Mouse (Mus musculus) left cerebral cortex, adult 11 months (tissue): Measurements from ENCODE around the gene Vwa7.
A peak's percentile ranks its signal among the peaks of the same experiment; 100 is the strongest.

Experiments
- DNase-seq: peaks from one replicate; pipeline ENCODE4 v3.0.0; 2022; ENCODE audit warnings: low spot score

Gene Vwa7

DNA sequence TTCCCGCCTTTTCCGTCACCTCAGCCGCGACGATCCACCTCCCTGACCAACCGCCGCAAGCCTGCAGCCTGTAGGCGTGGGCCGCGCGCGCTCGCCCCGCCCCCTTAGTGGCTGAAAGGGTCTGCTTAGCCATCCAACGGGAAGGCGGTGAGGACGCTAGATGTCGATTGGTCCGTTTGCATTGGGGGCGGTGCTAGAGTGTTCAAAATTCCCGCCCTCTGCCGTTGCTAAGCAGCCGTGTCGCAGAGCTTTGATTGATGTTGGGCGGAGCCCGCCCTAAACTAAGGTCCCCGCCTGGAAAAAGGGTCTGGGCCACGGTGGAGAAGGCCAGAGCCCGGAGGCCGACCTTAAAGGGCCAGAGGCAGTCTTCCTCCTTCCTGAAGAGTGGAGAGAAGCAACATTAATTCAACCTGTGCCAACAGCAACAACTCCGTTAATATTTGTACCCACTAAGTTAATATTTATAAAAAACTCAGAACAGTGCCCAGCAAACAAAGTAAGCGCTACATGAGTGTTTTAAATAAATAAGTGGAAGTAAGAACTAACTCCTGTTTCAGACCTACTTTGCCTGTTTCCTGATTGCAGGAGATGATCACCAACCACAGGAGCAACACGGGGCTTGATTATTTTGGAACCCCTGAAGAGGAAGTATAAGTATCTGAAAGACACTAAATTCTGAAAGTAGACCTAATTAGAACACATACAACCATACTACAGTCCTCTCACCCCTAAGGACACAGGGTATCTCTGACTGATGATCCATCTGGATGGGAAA is 30.5 kb downstream of the Vwa7 start, which contains the start of gene Msh5:
TSS of gene Msh5 (minus strand) at position 65 of the 775 bp plus-strand sequence.
- DNase-seq, result peak; percentile 92

GRCm38 (mm10) chr17:35047688-35048087 is 31.3 kb downstream of the Vwa7 start:
- DNase-seq, result no peak

DNA sequence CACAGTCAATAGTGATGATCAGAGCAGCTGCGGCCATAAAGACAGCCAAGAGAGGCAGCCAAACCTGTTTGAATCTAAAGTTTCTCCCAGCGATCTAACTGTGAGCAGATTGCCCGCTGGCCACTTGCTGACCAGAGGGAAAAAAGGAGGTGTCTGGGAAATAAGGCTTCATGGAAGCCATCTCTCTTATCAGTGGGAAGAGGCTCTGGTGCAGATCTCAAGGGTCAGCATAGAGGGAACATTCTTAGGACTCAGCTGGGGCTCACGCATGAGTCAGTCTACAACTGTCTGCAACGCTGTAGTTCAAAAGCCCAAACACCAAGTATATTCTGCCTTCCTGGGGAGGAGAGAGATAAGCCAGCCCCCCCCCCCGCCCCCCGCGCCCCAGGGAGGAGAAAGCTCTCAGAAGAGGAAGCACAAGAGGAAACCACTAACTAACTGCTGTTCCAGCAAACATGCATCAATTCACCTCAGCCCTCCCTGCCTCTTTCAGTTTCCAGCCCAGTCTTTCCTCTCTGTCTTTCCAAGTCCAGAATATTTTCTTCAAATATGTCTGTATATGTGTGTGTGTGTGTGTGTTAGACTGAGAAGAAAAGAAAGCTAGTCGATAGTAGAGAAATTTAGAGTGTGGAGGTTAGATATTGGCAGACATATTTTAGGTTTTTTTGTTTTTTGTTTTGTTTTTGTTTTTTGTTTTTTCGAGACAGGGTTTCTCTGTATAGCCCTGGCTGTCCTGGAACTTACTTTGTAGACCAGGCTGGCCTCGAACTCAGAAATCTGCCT is 32.0 kb downstream of the Vwa7 start:
- DNase-seq, result no peak

DNA sequence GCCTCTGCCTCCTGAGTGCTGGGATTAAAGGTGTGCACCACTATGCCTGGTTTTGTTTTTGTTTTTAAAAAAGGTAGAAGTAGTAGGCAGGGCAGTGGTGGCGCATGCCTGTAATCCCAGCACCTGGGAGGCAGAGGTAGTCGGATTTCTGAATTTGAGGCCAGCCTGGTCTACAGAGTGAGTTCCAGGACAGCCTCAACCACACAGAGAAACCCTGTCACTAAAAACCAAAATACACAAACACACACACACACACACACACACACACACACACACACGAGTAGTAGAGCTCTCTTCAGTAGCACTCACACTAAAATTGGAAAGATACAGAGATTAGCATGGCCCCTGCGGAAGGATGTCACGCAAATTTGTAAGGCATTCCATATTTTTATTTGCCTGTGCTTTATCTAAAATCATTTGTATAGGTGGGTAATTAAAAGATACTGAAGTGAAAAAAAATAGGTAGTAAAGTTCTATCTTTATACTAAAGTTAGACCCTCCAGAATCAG is 32.6 kb downstream of the Vwa7 start:
- no peak for DNase-seq

- DNase-seq, result no peak
Measured at GRCm38 (mm10) chr17:35049561-35050016, 33.2 kb downstream of the Vwa7 start, which contains the start of gene Clic1. Gene Clic1 (plus strand): TSS chr17:35049966.

GRCm38 (mm10) chr17:35050126-35050750 is 33.9 kb downstream of the Vwa7 start:
- DNase-seq, result no peak

DNA sequence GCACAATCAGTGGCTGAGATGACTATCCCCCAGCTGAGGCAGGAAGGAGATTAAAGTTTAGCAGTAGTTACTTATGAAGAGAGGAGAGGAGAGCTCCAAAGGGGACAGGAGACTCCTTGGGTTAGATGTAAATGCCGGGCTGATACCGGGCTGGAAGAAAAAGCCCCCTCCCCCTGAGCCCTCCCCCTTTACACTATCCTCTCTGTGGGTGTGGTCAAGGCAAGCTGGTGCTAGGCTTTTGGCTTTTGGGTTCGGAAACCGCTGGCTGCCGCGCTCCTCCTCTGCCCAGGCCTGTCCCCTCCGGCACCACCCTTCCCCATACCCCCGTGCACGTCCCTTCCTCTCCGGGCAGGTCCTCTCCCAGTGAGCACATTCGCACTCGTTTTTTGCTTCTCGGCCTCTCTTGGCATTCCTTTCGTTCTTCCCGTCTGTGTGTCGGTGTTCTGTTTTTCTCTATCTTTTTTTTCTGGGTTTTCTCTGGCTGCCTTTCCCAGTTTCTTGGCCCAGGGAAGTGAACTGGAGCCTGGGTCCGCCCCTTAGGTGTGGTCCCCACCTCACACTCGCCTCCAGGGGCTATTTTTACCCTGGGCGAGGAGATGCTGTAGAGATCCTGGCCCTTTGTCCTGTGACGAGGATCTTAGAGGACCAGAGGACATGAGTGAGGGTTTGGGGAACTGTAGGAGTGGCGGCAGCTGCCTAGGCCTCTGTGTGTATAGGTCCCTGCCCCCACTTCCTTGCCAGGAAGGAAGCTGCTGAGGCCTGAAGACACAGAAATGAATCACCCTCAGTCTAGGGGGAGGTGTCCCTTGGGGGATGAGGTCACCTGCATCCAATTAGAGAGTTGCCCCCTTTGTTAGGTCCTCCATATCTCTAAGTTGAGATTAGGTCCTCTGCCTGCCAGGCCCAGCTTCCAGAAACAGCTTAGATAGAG is 35.0 kb downstream of the Vwa7 start:
- no peak for DNase-seq

DNA sequence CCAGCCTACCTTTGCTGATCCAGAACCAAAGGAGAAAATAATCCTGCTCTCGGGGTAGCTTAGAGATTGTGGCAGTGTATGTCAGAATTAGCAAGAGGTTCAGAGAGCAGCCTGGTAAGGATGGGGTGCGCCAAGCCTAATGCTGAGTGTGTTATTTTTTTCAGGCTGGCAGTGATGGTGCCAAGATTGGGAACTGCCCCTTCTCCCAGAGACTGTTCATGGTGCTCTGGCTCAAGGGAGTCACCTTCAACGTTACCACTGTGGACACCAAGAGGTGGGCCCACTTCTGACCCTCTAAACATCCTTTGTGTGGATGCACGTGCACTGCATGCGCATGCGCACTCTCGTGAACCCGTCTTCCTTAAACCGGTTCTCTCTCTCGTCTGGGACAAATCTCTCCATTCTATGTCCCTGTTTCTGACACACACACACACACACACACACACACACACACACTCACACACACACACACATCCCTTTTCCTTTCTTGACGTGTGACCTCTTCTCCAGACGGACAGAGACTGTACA is 36.0 kb downstream of the Vwa7 start:
- no peak for DNase-seq

- no peak for DNase-seq
Measured at GRCm38 (mm10) chr17:35055691-35056495, 39.5 kb downstream of the Vwa7 start.

DNA sequence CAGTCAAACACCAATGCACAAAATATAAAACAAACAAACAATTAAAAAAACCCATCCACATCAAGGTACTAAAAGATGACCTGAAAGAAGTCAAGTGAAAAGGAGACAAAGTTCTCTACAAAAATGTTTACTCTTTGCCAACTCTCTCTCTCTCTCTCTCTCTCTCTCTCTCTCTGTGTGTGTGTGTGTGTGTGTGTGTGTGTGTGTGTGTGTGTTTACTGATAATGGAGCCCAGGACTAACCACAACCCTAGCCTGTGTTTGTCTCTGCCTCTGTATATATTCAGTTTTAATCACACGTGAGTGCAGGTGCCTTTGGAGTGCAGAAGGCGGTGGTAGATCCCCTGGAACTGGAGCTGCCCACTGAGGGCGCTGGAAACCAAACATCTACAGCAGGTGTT is 40.7 kb downstream of the Vwa7 start:
- no peak for DNase-seq

DNA sequence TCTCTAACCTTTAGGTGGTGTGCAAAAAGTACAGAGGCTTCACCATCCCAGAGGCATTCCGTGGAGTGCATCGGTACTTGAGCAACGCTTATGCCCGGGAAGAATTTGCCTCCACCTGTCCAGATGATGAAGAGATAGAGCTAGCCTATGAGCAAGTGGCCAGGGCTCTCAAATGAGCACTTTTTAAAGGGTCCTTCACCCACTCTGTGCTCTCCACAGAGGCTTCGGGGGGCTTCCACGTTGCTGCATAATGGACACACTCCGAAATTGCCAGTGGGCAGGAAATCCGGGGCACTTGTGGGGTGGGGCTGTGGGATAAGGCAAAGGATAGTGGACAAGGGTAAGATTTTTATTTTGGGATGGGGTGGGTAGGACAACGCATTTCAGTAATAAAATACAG is 41.9 kb downstream of the Vwa7 start:
- no peak for DNase-seq

- DNase-seq, result no peak
Measured at GRCm38 (mm10) chr17:35058911-35059892, 42.8 kb downstream of the Vwa7 start, which contains the start of gene Ddah2. Gene Ddah2 (plus strand): TSS chr17:35059035.

DNA sequence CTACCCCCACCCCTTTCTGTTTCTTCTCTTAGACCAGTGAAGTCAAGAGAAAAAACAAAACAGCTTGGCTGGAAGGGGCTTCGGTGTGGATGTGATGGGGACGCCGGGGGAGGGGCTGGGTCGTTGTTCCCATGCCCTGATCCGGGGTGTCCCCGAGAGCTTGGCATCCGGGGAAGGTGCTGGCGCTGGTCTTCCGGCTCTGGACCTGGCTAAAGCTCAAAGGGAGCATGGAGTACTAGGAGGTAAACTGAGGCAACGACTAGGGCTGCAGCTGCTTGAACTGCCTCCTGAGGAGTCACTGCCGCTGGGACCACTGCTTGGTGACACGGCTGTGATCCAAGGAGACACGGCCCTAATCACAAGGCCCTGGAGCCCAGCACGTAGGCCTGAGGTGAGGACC is 43.7 kb downstream of the Vwa7 start:
- no peak for DNase-seq

- no peak for DNase-seq
Measured at GRCm38 (mm10) chr17:35060737-35061297, 44.4 kb downstream of the Vwa7 start.

DNA sequence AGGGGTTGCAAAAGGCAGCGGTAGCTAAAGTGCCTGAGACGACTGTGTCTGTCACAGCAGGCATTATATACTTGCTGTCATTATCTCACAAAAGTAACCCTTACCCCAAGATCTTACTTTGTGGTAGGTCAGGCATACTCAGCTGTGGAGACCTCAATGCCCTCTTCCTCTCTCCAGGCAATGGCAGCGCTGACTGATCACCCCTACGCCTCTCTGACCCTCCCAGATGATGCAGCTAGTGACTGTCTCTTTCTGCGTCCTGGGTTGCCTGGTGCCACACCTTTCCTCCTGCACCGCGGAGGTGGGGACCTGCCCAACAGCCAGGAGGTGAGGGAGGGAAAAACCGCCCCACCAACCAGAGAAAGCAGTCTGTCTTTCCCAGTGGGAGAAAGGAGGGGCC is 44.9 kb downstream of the Vwa7 start:
- no peak for DNase-seq

GRCm38 (mm10) chr17:35063466-35063865 is 47.1 kb downstream of the Vwa7 start:
- DNase-seq, result no peak

DNA sequence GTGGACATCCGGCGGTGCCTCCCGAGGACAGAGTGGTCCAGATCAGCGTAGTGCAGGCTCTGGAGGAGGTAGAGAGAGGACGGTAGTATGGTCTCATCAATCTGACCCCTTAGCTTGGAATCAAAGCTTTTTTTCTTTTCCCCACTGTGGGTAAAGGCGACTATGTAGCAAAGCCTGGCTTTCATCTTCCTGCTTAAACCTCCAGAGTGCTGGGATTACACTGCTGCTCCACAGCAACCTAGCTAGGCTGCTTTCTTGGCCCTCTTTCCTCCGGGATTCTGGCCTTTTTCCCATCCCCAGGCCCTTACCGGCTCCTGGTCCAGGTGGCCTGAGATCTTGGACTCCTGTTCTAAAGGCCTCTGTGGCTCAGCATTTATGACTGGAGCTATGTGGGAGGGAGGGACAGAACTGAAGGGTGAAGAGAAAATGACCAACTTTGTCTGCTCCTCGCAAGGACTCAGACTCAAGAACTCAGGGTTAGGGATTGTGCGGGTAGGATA is 48.0 kb downstream of the Vwa7 start:
- DNase-seq, result no peak
